Mouse (Mus musculus) MEL (cell line): ENCODE results near the gene Dll1. TPM values are rescaled to one million over a fixed set of nuclear protein-coding genes. Genes with fewer than 3 reads are reported as not detected.

Experiments used
- DNase-seq: peaks from one replicate; pipeline ENCODE4 v3.0.0; 2011; ENCODE audit warnings: low read depth, low spot score
- H3K27ac ChIP-seq: 2 replicates; pipeline ENCODE4 v1.5.1; 2012; ENCODE audit warnings: low read depth, mild to moderate bottlenecking, control low read depth, low read length, moderate library complexity; ENCODE audit not compliant: control insufficient read depth
- H3K27me3 ChIP-seq, 2 experiments: fragments of 150-350 bp in 1 of 2; sonication (generic) in 1 of 2; 2 replicates each; pipeline ENCODE4 v1.6.1; 2012; ENCODE audit warnings: low read length in 2 of 2, mild to moderate bottlenecking in 2 of 2, improper control_type of control experiment in 1 of 2, moderate library complexity in 1 of 2; ENCODE audit not compliant: insufficient read depth in 2 of 2, control insufficient read depth in 1 of 2
- H3K36me3 ChIP-seq, 2 experiments: 2 replicates each; pipeline ENCODE4 v1.6.1; 2012 to 2014; ENCODE audit warnings: low read length in 2 of 2, improper control_type of control experiment in 1 of 2, inconsistent platforms in 1 of 2, mild to moderate bottlenecking in 1 of 2; ENCODE audit not compliant: insufficient read depth in 2 of 2, control insufficient read depth in 1 of 2
- H3K4me1 ChIP-seq, 2 experiments: fragments of 150-350 bp in 1 of 2; sonication (generic) in 1 of 2; 2 replicates each; pipeline ENCODE4 v1.6.1; 2012; ENCODE audit warnings: low read length in 2 of 2, improper control_type of control experiment in 1 of 2, mild to moderate bottlenecking in 1 of 2; ENCODE audit not compliant: insufficient read depth in 2 of 2, control insufficient read depth in 1 of 2
- H3K4me3 ChIP-seq, 2 experiments: fragments of 150-350 bp in 1 of 2; sonication (generic) in 1 of 2; 2 replicates each; pipeline ENCODE4 v1.5.1; 2012; ENCODE audit warnings: low read depth in 2 of 2, low read length in 2 of 2, mild to moderate bottlenecking in 2 of 2, moderate library complexity in 2 of 2, control low read depth in 1 of 2, improper control_type of control experiment in 1 of 2; ENCODE audit not compliant: control insufficient read depth in 1 of 2, insufficient read depth in 1 of 2
- H3K79me2 ChIP-seq: 2 replicates; pipeline ENCODE4 v1.6.1; 2012; ENCODE audit warnings: mild to moderate bottlenecking, low read length, moderate library complexity; ENCODE audit not compliant: control insufficient read depth, poor library complexity, insufficient read depth
- H3K9ac ChIP-seq: 2 replicates; pipeline ENCODE4 v1.6.1; 2012; ENCODE audit warnings: low read depth, mild to moderate bottlenecking, control low read depth, low read length, moderate library complexity; ENCODE audit not compliant: control insufficient read depth, poor library complexity, severe bottlenecking
- H3K9me3 ChIP-seq: fragments of 150-350 bp; sonication (generic); replicated peaks from 2 replicates; pipeline ENCODE4 v1.6.1; 2012; ENCODE audit warnings: mild to moderate bottlenecking, low read length, improper control_type of control experiment, moderate library complexity; ENCODE audit not compliant: insufficient read depth
- BHLHE40 ChIP-seq: IDR thresholded peaks from 2 replicates; pipeline ENCODE4 v1.6.1; 2012; ENCODE audit warnings: low read depth, mild to moderate bottlenecking, inconsistent platforms, low read length, improper control_type of control experiment, borderline replicate concordance
- CHD2 ChIP-seq: IDR thresholded peaks from 2 replicates; pipeline ENCODE4 v1.6.1; 2011; ENCODE audit warnings: low read length, improper control_type of control experiment
- ETS1 ChIP-seq: IDR thresholded peaks from 2 replicates; pipeline ENCODE4 v1.6.1; 2012; ENCODE audit warnings: low read depth, mild to moderate bottlenecking, inconsistent platforms, low read length, improper control_type of control experiment, moderate library complexity
- GATA1 ChIP-seq: IDR thresholded peaks from 2 replicates; pipeline ENCODE4 v1.6.1; 2011; ENCODE audit warnings: low read depth, low read length, improper control_type of control experiment
- HCFC1 ChIP-seq: IDR thresholded peaks from 2 replicates; pipeline ENCODE4 v1.6.1; 2012; ENCODE audit warnings: low read depth, mild to moderate bottlenecking, inconsistent platforms, low read length, improper control_type of control experiment, moderate library complexity
- MAZ ChIP-seq: IDR thresholded peaks from 2 replicates; pipeline ENCODE4 v1.6.1; 2012; ENCODE audit warnings: low read depth, mild to moderate bottlenecking, inconsistent platforms, low read length, improper control_type of control experiment
- MYB ChIP-seq: IDR thresholded peaks from 2 replicates; pipeline ENCODE4 v1.6.1; 2011; ENCODE audit warnings: mild to moderate bottlenecking, low read depth, low read length, improper control_type of control experiment
- NELFE ChIP-seq: IDR thresholded peaks from 2 replicates; pipeline ENCODE4 v1.6.1; 2011; ENCODE audit warnings: low read depth, low read length, improper control_type of control experiment
- POLR2A ChIP-seq, 2 experiments: IDR thresholded peaks; 2 replicates each; pipeline ENCODE4 v1.6.1; 2011 to 2012; ENCODE audit warnings: low read length in 2 of 2, mild to moderate bottlenecking in 2 of 2, control low read depth in 1 of 2, improper control_type of control experiment in 1 of 2, low read depth in 1 of 2, moderate library complexity in 1 of 2; ENCODE audit not compliant: control insufficient read depth in 1 of 2, insufficient read depth in 1 of 2, poor library complexity in 1 of 2
- TAL1 ChIP-seq: IDR thresholded peaks from 2 replicates; pipeline ENCODE4 v1.6.1; 2012; ENCODE audit warnings: mild to moderate bottlenecking, inconsistent platforms, low read length, moderate library complexity, mixed read lengths
- USF1 ChIP-seq: IDR thresholded peaks from 2 replicates; pipeline ENCODE4 v1.6.1; 2014; ENCODE audit warnings: low read depth, mild to moderate bottlenecking, inconsistent platforms, low read length, improper control_type of control experiment, moderate library complexity
- USF2 ChIP-seq, 2 experiments: IDR thresholded peaks; 2 replicates each; pipeline ENCODE4 v1.6.1; 2011 to 2012; ENCODE audit warnings: improper control_type of control experiment in 2 of 2, low read length in 2 of 2, borderline replicate concordance in 1 of 2, inconsistent platforms in 1 of 2, low read depth in 1 of 2, mild to moderate bottlenecking in 1 of 2; ENCODE audit not compliant: insufficient read depth in 1 of 2
- ZKSCAN1 ChIP-seq: IDR thresholded peaks from 2 replicates; pipeline ENCODE4 v1.6.1; 2012; ENCODE audit warnings: low read depth, mild to moderate bottlenecking, inconsistent platforms, low read length, improper control_type of control experiment, moderate library complexity
- ZMIZ1 ChIP-seq: IDR thresholded peaks from 2 replicates; pipeline ENCODE4 v1.6.1; 2012; ENCODE audit warnings: low read depth, mild to moderate bottlenecking, inconsistent platforms, low read length, improper control_type of control experiment, moderate library complexity
- polyA plus RNA-seq, 2 experiments: library from polyadenylated mRNA; stranded (reverse) in 1 of 2; unstranded in 1 of 2; fragments of >175 nt in 1 of 2; fragments of >200 nt in 1 of 2; gene quantifications; 2 replicates each; pipeline versions ENCODE4 v1.2.1 to v1.2.4; 2012; ENCODE audit warnings: low replicate concordance in 2 of 2, low read depth in 1 of 2; ENCODE audit not compliant: insufficient read length in 2 of 2, insufficient read depth in 1 of 2, missing spikeins in 1 of 2
- total RNA-seq: library from RNA; depleted of rRNA; stranded (reverse); fragments of 300-350 nt; gene quantifications from 2 replicates; pipeline ENCODE4 v1.2.3, GENCODE M21; 2012

Dll1 gene
- total and polyA plus RNA-seq, 3 experiments, result not detected

DNA sequence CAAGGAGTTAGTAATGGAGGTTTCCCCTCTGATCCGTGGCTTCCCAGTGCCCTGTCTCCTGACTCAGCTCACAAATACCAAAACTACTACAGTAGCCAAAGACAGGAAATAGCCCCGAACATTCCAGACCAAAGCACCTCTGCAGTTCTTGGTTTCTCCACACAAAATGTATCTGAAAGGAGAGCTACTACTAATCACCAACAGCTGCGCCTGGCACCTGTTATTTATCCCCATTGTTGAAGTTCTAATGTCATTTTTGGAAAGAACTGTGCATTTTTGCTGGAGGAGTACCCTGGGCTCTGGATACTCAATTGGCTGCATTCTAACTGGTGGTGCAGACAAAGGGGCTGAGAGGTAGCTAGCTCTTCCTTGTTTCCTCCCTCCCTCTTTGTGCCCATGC is 19.6 kb downstream of the Dll1 start:
- no peak overlapping the region for H3K9ac ChIP-seq
- DNase-seq, result no peak
- no peaks in the 10 kb centered on the region for H3K9me3 ChIP-seq
- no peaks in the 10 kb centered on the region for H3K4me1 ChIP-seq
- no peaks in the 10 kb centered on the region for H3K79me2 ChIP-seq
- TF ChIP-seq CHD2 (no peak), USF2 (IDR thresholded peaks at IDR 0.05; ENCODE audit: borderline replicate concordance in 1 of 2, insufficient read depth in 1 of 2, low read depth in 1 of 2, low read length in 2 of 2) (no peak)
- H3K27me3 ChIP-seq, result peaks cover 0 to under 1% of the 10 kb centered on the region in 2 experiments; a peak in 2 of 4 replicates
- no peak overlapping the region for H3K4me3 ChIP-seq
- H3K36me3 ChIP-seq, result no peaks in the 10 kb centered on the region
- no peak overlapping the region for H3K27ac ChIP-seq

DNA sequence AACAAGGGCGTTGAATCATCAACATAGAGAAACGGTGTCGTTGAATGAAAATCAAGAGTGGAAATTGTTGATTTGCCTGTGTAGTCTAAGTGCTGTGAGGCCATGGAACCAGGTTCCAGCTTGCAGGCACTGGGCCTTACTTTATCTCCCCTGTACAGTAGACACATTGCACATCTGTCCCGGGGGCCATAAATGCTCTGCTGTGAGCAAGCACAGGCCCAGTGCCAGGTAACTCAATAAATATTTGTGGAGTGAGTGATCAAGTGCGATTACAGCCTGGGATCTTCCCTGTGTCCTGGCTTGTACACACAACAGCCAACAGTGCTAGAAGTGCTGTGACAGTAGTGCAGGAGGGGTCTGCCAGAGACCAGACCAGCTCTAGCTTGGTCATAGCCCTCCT is 20.1 kb downstream of the Dll1 start:
- TF ChIP-seq TAL1 (no peak), HCFC1 (no peak), NELFE (no peak), ZKSCAN1 (no peak), USF2 (IDR thresholded peaks at IDR 0.05; ENCODE audit: borderline replicate concordance in 1 of 2, insufficient read depth in 1 of 2, low read depth in 1 of 2, low read length in 2 of 2) (no peak), ETS1 (no peak), BHLHE40 (no peak), GATA1 (no peak), MAZ (no peak), CHD2 (no peak), MYB (no peak), ZMIZ1 (no peak)
- TF ChIP-seq, all 39 proteins: peak for 0
- Histone ChIP-seq H3K9me3 (no peaks in the 10 kb centered on the region), H3K79me2 (no peaks in the 10 kb centered on the region), H3K27me3 (peaks cover 0 to 2% of the 10 kb centered on the region in 2 experiments; a peak in 2 of 4 replicates), H3K27ac (no peak overlapping the region), H3K9ac (no peak overlapping the region), H3K36me3 (no peaks in the 10 kb centered on the region), H3K4me1 (no peaks in the 10 kb centered on the region), H3K4me3 (no peak overlapping the region)
- no peak for DNase-seq

DNA sequence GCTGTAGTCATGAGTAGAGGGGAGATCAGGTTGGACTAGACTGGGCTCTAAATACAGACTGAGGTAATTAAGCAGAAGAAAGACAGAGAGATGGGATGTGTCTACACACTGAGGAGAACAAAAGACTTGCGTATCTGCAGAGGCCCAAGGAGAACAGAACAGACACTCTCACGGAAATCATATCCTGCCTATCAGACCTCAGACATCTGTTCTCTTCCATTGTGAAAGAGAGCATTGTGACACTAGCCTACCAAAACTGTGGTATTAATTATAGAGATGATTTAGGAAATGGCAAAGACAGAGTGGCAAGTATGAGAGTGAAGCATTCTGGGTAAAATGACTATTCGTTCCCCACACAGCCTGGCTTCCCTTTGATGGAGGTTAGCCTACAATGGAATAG is 21.6 kb downstream of the Dll1 start:
- H3K4me3 ChIP-seq, result no peak overlapping the region
- H3K27me3 ChIP-seq, result peaks cover 0 to 2% of the 10 kb centered on the region in 2 experiments; a peak in 3 of 4 replicates
- H3K4me1 ChIP-seq, result no peaks in the 10 kb centered on the region
- H3K9me3 ChIP-seq, result no peaks in the 10 kb centered on the region
- H3K27ac ChIP-seq, result no peak overlapping the region
- H3K79me2 ChIP-seq, result no peaks in the 10 kb centered on the region
- DNase-seq, result no peak
- H3K9ac ChIP-seq, result no peak overlapping the region
- TF ChIP-seq USF1 (no peak), POLR2A (IDR thresholded peaks at IDR 0.05; ENCODE audit: control insufficient read depth in 1 of 2, insufficient read depth in 1 of 2, low read depth in 1 of 2, low read length in 2 of 2, poor library complexity in 1 of 2) (no peak)
- TF ChIP-seq, all 39 proteins: peak for 0
- H3K36me3 ChIP-seq, result no peaks in the 10 kb centered on the region
